Mouse (Mus musculus): Measurements from ENCODE around the gene Ppp2r5c.

GRCm38 (mm10) chr12:110610713-110611112 lies 163.8 kb downstream of the Ppp2r5c start:
- no peak for TF ChIP-seq CTCF (IDR thresholded peaks at IDR 0.05; ENCODE audit: low read depth)
- TF ChIP-seq EP300 (IDR thresholded peaks at IDR 0.05; ENCODE audit: low read depth), result no peak
